Mouse (Mus musculus) gastrocnemius, adult 8-10 months (tissue): Measurements from ENCODE around the gene Crim1. TPM values are rescaled to one million over a fixed set of nuclear protein-coding genes. Genes with fewer than 3 reads are reported as not detected.

ENCODE experiments used
- DNase-seq, 2 experiments: peaks; one replicate each; pipeline ENCODE4 v3.0.0; 2022; ENCODE audit warnings: low spot score in 2 of 2
- total RNA-seq, 4 experiments: library from RNA; stranded (reverse); gene quantifications; 2 replicates each; pipeline ENCODE4 v1.2.4; 2022

Gene Crim1
- total RNA-seq, 4 experiments from 2014 or later = 57.1 to 90.0 (median 73.6) TPM

DNA sequence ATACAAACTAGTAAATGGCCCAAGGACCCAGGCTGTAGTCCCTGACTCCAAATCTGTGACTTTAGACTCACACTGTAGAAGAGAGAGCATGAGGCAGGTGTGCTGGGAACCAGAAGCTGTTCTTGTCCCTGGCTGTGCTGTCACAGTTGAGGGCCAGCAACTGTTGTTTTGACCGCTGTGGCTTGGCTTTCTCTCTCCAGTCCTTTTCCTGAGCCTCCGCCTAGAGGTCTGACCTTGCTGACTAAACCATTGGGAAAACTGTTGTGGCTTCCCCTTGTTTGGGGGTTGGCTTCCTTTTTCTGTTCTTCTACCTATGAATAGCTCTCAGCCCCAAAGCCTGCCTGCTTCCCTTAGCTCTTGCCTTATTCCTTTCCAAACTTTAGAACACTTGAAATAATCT is 126.3 kb downstream of the Crim1 start:
- no peak for DNase-seq

DNA sequence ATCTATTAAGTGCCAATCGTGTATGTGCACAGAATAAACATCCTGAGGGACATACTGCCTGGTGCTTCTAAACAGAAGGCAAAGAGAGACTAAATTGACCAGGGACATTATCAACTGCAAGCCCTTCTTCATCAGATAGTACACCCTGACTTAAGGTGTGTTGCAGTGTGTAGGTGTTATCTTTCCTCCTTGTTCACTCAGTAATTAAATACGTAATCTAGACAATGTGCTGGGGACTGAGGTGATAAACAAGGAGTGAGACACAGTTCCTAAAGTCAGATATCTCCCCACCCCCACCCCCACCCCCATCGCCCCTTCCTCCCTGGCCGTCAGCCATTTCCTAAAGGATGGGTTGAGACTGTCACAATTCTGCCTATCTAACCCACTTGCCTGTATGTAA is 127.1 kb downstream of the Crim1 start:
- DNase-seq = no peak

DNA sequence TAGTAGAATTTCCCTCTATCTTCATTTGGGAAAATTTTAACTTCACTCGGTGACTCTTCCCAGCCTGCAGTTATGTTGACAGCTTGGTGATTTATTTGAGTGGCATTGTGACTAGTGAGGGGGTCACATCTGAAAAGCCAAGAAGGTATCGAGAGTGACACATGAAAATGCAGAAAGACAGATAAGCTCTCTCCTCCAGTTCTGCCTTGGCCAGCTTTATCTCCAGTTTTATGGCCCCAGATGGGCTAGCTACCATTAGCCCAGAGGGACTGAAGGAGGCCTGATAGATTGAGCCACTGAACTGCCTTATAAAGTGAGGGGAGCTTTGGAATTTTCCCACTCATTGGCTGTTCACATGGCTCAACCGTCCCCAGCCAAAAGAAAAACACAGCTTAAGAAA is 128.2 kb downstream of the Crim1 start:
- DNase-seq = no peak

DNA sequence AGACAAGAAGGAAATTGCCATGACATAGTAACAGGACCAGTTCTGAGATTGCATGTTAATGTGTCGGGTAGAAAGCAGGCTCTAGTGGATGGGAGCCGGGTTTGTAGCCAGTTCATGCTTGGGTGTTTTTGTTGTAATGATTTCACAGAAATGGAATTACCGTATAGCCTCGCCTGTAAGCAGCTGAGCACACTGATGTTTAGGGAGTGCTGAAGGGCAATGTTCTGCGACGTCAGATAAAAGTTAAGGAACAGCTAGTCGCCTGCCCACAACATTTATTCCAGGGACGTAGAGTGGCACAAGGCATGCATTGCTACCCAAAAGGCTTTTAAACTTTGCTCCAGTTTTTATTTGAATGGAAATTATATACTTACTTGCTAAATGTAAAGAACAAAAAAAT is 131.4 kb downstream of the Crim1 start:
- DNase-seq = no peak

DNA sequence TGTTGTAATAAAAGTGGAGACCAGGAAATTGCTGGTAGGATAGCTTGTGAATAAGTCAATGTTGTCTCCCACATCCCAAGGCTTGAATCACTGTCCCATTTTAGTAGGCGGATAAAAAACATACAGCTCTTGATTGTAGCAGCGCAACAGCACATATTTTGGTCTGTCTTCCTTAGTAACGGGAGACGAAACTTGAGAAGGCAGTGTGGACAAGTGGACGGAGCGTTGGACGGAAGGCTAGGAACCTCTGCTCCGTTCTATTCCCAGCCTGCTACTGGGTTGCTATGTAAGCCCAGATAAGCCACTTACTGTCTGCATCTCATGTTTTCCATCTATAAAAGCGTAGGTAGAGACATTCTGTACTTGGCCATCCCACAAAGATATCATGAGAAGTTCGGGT is 133.2 kb downstream of the Crim1 start:
- no peak for DNase-seq

DNA sequence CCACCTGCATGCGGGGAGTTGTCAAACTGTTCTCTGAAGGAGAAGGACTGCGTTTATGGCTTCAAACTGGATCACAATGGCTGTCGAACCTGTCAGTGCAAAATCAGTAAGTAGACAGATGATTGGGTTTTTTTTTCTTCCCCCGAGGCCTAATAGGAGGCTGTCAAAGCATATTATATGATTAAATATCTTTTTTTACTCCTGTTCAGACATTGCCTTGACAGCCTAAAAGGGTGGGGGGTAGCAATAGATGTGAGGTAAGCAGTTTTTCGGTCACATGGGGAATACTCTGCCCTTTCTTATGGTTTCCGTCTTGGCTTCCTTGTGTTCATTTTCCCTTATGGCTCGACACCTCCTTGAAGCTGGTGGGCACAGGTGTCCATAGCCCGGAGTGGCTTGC is 135.2 kb downstream of the Crim1 start:
- no peak for DNase-seq

DNA sequence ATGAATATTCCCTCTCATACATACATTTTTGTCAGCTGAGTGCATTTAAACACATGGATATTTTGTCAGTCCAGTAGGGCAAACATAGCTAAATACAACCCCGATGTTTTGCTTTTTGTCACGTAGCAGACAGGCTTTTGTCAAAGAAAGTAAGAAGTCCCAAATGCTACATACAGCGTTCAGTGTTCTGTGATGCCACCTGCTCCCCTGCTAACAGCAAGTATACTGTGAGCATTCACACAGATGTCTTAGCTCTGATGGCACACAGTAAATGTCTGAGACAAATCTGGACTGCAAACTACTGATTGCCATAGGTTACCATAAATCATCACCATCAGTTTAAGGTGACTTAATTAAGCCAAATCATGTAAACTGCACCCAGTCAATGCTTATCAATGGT is 143.6 kb downstream of the Crim1 start:
- no peak for DNase-seq

DNA sequence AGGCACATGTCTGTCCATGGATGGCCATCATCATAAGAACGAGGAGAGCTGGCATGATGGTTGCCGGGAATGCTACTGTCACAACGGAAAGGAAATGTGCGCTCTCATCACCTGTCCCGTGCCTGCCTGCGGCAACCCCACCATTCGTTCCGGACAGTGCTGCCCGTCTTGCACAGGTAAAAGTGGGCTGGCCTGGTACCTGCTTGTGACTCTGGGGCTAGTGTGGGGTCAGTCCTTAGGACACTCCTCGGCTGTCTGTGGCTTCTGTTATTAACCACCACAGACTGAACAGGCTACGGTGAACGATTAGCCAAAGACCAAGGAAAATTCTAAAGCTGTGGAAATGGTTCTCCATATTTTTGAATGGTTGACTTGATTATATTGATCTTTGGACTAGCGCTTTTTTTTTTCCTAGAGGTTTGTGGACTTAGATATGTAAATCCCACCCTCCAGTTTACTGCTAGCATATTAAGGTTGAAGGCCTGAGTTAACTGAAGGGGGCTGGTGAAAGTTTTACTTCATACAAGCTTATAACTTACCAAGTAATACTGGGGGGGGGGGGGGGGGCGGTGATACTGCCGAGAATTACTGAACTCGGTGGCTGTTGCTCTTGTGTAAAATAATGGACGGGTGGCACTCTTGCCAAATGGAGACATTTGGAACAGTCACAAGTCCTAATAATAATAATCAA is 147.2 kb downstream of the Crim1 start:
- no peak for DNase-seq

DNA sequence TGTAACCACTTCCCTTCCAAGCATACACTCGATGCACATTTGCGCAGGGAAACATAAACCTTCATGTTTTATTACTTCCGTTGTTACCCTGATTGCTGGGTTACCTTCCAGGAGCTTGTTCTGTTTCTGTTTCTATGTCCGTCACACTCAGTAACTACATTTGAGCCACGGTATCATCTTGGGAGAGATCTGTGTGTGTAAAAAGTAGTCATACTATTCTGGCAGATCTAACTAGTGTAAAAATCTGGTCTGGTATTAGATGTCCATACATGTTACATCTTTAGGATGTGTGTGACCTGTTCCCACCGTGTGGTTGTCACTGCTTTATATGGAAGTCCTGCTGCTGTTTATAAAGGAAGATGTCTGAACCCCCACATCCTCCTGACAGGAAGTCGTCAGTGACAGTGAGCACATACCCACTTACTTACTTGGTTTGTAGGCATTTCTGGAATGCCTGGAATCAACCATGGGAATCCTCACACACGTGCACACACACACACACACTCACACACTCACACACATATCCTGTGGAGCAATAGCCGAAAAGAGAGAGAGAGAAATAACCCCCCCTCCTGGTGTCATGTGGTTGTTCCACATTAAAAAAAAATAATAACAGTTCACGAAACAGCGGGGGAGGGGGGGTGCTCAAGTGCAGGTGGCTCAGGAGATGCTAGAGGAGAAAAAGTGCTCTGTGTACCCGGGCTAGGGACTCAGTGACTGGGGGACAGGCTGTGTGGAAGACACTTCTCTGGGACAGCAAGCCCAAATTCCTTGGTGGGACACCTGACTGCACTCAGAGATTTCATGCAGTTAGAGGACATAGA is 151.8 kb downstream of the Crim1 start:
- DNase-seq = no peak

DNA sequence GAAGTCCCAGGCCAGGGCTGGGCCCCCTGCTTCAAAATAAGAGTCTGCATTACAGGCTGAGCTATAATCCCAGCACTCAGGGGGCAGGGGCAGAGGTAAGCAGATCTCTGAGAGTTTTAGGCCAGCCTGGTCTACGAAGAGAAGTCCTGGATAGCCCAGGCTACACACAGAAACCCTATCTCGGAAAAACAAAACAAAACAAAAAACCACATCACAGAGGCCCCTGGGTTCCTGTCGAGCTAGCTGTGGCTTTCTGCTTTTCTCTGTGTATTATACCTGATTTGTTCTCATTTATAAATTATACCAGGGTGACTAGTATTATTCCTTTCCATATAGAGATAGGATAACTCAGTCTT is 152.4 kb downstream of the Crim1 start:
- no peak for DNase-seq

DNA sequence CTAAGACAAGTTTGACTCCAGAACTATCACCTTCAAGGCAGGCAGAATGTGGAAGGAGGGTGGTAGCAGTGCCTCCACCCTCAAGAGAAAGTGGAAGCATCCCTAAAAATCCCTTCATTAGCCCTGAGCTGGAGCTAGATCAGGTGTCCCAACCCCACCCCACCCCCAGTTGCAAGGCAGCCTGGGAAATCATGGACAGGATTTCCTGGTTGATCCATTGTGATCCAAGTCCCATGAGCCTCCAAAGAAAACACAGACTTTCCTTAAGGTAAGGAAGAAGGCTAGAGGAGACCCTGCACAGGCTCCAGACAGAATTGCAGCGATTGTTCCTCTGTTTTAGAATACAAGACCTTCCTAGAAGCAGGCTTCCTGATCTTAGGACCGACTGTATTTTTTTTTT is 154.4 kb downstream of the Crim1 start:
- DNase-seq = no peak

DNA sequence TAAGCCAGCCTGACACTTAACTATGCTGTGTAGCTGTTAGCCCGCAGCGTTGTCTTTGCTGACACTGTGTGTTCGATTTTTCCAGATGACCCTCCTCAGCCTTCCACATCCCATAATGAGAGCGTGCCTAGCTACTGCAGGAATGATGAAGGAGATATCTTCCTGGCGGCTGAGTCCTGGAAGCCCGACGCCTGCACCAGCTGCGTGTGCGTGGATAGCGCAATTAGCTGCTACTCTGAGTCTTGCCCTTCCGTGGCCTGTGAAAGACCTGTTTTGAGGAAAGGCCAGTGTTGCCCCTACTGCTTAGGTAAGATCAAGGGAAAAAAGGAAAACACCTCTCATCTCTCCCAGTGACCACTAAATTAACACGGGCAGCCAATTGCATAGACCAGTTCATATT is 154.8 kb downstream of the Crim1 start:
- no peak for DNase-seq

DNA sequence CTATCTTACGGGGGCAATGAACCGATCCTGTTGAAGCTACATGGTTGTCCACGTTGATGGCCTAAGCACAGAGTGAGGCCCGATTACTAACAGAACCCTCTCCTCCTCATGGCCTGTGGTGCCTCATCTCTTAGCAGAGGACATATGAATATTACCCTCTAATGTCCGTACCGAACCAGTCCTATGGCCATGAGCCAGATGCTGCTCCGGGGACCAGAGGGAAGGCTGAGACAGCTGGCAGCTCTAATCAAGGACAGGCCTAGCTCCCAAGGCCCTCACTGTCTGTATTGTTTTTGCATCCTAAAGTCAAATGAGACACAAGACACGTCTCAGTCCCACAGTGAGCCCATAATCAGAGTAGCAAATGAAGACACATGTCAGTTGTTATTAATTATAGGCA is 155.6 kb downstream of the Crim1 start:
- no peak for DNase-seq

DNA sequence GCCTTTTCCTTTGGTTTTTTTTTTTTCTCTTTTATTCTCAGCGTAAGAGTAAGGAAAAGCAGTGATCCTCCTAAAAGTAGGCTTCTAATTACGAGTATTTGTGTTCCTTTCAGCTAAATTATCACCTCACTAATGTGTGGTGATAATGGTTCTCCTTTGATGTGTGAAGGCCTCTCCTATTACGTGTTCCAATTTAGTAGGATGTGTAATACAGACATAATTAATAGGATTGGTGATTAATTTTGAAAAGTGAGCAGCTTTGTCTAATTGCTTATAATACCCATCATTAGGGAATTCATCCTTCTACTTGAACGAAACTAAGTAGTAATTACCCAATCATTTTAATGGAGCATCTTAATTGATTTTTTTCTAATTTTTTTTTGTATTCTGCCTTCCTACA is 157.7 kb downstream of the Crim1 start:
- no peak for DNase-seq

DNA sequence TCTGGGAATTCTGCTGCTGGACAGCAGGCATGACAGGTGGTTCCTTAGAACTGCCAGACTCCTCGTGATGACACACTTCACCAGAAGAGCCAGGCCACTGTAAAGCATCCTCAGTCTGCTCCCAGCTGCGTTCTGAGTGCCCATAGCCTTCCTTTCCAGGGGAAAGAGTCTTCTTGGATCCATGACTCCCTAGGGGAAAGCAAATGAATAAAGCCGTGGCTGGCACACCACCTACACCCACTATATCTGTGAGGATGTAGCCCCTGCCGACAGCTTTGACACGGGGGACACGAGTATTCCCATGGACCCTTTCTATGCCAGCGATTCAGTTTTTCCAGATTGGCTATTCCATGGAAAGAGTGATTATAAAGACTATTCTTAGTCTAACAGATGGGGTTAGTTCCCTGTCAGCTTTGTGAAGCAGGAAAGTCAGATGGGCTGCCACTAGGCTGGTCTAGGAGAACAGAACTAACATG is 158.2 kb downstream of the Crim1 start:
- no peak for DNase-seq

DNA sequence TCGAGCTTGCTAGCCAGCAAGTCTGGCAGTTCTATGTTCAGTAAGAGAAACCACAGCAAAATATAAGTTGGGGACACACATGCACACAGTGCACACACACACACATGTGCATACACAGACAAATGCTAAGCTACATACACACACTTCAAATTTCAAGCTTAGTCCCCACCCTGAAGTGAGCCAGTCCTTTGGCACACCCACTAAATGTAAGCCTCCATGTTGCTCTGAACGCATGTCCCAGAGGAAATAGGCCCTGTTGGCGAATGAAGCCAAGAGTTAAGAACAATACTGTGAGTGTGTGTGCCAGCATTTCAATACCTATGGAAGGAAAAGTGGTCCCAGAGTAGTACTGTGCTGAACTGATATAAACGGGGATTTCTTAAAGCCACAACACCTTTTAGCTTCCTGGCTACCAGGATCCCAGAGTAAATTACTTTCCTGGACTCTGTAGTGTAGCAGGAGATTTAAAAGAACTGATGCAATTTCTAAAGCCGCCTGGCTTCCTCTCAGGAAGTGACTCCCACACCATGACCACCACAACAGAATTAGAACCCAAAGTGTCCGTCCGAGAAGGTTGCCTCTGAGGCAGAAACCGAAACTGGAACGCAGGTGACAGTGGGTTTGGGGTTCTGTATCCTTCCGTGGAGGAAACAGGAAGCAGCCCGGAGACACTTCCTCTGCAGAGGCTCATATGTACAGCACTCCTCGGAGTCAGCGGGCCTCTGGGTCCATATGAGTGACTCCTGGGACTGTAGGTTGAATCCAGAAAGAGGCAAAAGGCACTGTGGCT is 162.1 kb downstream of the Crim1 start:
- no peak for DNase-seq

DNA sequence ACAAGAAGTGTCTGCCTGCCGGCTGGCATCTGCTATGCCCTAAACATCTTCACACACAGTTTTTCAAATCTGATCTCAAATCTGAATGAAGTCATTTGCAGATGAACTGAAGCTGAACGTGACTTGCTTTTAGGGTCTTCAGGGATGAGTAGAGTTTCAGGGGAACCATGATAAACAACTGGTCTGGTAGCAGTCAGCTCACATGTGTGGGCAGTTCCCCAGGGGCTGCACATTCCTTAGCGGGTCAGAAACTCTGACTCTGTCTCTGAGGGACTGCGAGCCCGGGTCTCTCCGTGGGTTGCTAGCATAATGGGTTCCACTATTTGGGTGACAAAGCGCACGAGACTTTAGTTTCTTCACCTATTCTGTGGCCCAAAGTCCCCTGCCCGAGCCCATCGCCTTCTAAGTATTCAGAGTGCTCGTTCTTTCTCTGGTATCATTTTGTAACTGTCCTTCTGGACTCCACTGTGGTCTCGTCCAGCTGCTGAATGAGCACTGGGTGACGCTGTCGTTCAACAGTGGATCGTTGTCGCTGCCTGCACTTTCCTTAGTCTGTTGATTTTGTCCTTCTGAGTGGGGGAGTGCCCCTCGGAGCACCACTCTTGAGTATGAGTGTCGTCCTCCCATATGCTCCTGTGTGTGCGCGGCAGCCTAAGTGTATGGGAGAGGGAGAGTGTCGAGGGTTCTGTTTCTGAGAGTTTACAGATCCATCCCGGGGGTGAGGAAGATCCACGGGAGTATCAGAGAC is 164.7 kb downstream of the Crim1 start:
- DNase-seq = no peak

DNA sequence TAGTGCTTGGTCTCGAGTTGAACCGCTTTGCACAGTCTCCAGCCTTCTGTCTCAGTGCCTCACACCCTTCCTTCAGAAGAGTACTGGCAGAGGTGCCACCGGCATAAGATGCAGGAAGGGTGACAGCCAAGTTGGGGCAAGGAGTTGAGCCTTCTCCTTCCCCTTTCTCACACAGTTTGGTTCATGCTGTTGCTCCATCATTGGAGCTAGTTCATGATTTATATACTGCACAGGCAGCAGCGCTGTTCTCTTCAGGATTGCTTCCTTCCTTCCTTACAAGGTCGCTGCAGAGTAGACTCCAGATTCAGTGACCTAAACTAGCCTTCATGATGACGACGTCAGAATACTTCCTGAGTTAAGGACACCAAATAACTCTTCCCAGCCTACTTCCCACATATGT is 166.0 kb downstream of the Crim1 start:
- no peak for DNase-seq

DNA sequence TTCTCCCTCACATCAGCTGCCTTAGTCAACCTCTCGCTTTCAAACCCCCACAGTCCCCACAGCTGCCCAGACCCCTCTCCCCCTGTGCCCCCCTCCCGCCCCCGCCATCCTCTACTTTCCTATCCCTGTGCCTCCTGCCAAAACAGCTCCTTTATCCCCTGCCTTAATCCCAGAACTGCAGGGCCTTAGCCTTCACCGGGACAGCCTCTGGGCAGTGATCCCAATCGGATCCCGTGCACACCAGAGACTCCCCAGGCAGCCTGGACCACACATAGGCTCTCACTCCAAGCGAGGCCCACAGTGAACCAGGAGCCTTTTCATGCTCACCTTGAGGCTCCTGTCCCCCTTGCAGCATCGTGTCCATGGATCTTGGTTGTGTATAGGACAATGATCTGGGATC is 168.4 kb downstream of the Crim1 start:
- DNase-seq = no peak

DNA sequence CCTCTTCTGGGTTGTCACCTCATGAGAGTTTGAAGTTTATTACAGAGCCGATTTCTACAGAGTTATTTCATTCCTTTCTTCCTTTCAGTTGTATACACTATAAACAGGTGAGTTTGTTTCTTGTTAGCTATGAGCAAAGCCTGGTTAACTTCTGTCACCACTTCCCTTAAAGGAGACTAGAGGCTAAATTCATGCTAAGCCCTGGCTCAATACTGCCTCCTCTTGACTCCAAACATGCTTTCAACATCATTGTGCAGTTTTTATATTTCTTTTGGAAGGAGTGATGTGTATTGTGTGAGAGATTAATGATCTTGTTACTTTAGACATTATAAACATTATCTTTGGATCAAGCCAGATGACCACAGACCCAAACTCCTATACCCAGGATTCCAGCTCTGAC is 170.4 kb downstream of the Crim1 start:
- DNase-seq = no peak

DNA sequence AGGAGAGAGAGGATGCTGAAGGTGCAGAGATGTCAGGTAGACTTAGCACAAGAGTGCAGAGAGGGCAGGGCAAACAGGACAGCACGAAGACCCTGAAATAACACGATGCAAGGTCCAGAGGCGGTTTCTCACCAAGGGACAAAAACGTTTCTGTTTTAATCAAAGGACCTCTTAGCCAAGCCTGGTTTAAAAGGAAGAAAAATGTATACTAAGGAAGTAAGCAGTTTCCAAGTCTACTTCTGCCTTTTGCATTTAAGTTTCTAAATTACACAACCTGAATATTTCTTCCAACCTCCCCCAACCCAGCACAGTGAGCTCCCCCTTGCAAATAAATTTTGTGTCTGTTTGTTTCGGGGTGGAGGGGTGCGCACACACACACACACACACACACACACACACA is 173.1 kb downstream of the Crim1 start:
- DNase-seq = no peak

DNA sequence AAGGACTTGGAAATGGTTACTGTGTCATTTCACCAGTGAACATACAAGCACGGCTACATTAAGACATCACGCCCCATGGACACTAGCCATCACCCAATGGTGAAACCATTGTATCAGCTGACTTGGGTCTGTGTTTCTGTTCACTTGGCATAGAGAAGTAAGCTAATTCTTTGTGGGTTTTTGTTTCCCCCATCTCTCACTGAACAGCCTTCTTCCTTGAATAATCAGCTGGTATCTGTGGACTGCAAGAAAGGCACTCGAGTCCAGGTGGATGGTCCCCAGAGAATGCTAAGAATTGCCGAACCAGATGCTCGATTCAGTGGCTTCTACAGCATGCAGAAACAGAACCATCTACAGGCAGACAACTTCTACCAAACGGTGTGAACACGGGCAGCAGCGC is 173.8 kb downstream of the Crim1 start:
- DNase-seq = no peak
